Mouse (Mus musculus) ES-Bruce4 (cell line): ENCODE data around the gene Ramp1.

ENCODE experiments used
- CTCF ChIP-seq: IDR thresholded peaks from one replicate; pipeline ENCODE4 v1.8.1; 2011; ENCODE audit warnings: low read depth, low read length
- POLR2A ChIP-seq: IDR thresholded peaks from one replicate; pipeline ENCODE4 v1.8.1; 2011; ENCODE audit warnings: low read length; ENCODE audit not compliant: insufficient read depth

- TF ChIP-seq POLR2A (no peak), CTCF (no peak)
These were observed 68.6 kb downstream of the Ramp1 start for GRCm38 (mm10) chr1:91248242-91248641.
